Mouse (Mus musculus) kidney, embryonic 16.5 days (tissue): ENCODE results near the gene Dcaf7. TPM values are rescaled to one million over a fixed set of nuclear protein-coding genes. Genes with fewer than 3 reads are reported as not detected.
A peak's percentile ranks its signal among the peaks of the same experiment; 100 is the strongest.
"Not testable (repeated sequence)": the region's sequence is repeated elsewhere in the genome, so short reads cannot be mapped to it uniquely, and the experiment has no call there.

Experiments used
- ATAC-seq: fragments of 200-750 bp; cut with Nextera tagmentation; 2 replicates; pipeline ENCODE4 v1.8.0; 2017; ENCODE audit warnings: moderate TSS enrichment; ENCODE audit not compliant: low FRiP score, low TSS enrichment
- H3K27ac ChIP-seq: fragments of 300-500 bp; sonication (generic); 2 replicates; pipeline ENCODE4 v1.5.1; 2014; ENCODE audit warnings: low read length
- H3K27me3 ChIP-seq: fragments of 300-500 bp; sonication (generic); 2 replicates; pipeline ENCODE4 v1.6.1; 2014; ENCODE audit warnings: low read length, control low read depth, mixed read lengths; ENCODE audit not compliant: insufficient read depth
- H3K36me3 ChIP-seq: fragments of 300-500 bp; sonication (generic); 2 replicates; pipeline ENCODE4 v1.6.1; 2014; ENCODE audit warnings: low read length, control low read depth, mixed read lengths; ENCODE audit not compliant: insufficient read depth
- H3K4me1 ChIP-seq: fragments of 300-500 bp; sonication (generic); 2 replicates; pipeline ENCODE4 v1.6.1; 2014; ENCODE audit warnings: low read length, control low read depth, mixed read lengths; ENCODE audit not compliant: insufficient read depth
- H3K4me2 ChIP-seq: fragments of 300-500 bp; sonication (generic); replicated peaks from 2 replicates; pipeline ENCODE4 v1.6.1; 2014; ENCODE audit warnings: low read depth, low read length
- H3K4me3 ChIP-seq: fragments of 300-500 bp; sonication (generic); 2 replicates; pipeline ENCODE4 v1.5.1; 2014; ENCODE audit warnings: mild to moderate bottlenecking, low read length
- H3K9ac ChIP-seq: fragments of 300-500 bp; sonication (generic); replicated peaks from 2 replicates; pipeline ENCODE4 v1.6.1; 2014; ENCODE audit warnings: low read length
- H3K9me3 ChIP-seq: fragments of 300-500 bp; sonication (generic); 2 replicates; pipeline ENCODE4 v1.6.1; 2016; ENCODE audit warnings: low read length, control low read depth
- WGBS: fragments of 180-500 bp; shearing (Covaris S2); extraction: QIAGEN DNeasy Blood & Tissue Kit; methylation state at CpG from one replicate; pipeline ENCODE4 v1.1.7; 2014; 5-methylcytosine and 5-hydroxymethylcytosine counted together
- polyA plus RNA-seq: library from polyadenylated mRNA; unstranded; fragments of >200 nt; fragmentation: Nextera tagmentation; extraction: Ambion mirVana; gene quantifications from 2 replicates; pipeline ENCODE4 v1.2.1, GENCODE M21; 2015

Dcaf7 gene
- polyA plus RNA-seq, 1 experiment from 2014 or later, result 73.6 TPM

- no peak overlapping the region for H3K9ac ChIP-seq
- H3K9me3 ChIP-seq, result no peaks in the 10 kb centered on the region
- H3K27me3 ChIP-seq, result peaks cover 5% of the 10 kb centered on the region; the same call in 1 of the 2 replicates
- ATAC-seq, result no peak
- no peaks in the 10 kb centered on the region for H3K4me1 ChIP-seq
- no peak overlapping the region for H3K27ac ChIP-seq
- no peak overlapping the region for H3K4me3 ChIP-seq
- no peaks in the 10 kb centered on the region for H3K36me3 ChIP-seq
- no peak overlapping the region for H3K4me2 ChIP-seq
- WGBS, result 33% methylated on average over 7 of the region's 7 CpGs
These were observed 24.0 kb upstream of the Dcaf7 start for GRCm38 (mm10) chr11:106012711-106013110.

GRCm38 (mm10) chr11:106013556-106014225, 23.0 kb upstream of the Dcaf7 start:
- no peak for ATAC-seq
- 68% methylated on average over 11 of the region's 11 CpGs for WGBS
- Histone ChIP-seq H3K27ac (no peak overlapping the region), H3K9ac (no peak overlapping the region), H3K9me3 (no peaks in the 10 kb centered on the region), H3K27me3 (peaks cover 1% of the 10 kb centered on the region; the same call in 1 of the 2 replicates), H3K4me1 (no peaks in the 10 kb centered on the region), H3K4me2 (no peak overlapping the region), H3K36me3 (no peaks in the 10 kb centered on the region), H3K4me3 (no peak overlapping the region)

GRCm38 (mm10) chr11:106016440-106016839, 20.2 kb upstream of the Dcaf7 start:
- H3K27me3 ChIP-seq, result peaks cover 12% of the 10 kb centered on the region
- no peak for ATAC-seq
- H3K4me2 ChIP-seq, result no peak overlapping the region
- no peaks in the 10 kb centered on the region for H3K36me3 ChIP-seq
- no peaks in the 10 kb centered on the region for H3K9me3 ChIP-seq
- 73% methylated on average over 5 of the region's 5 CpGs for WGBS
- H3K27ac ChIP-seq, result no peak overlapping the region
- H3K9ac ChIP-seq, result no peak overlapping the region
- peaks cover 9% of the 10 kb centered on the region for H3K4me1 ChIP-seq
- H3K4me3 ChIP-seq, result no peak overlapping the region

GRCm38 (mm10) chr11:106020051-106020763, 16.5 kb upstream of the Dcaf7 start:
- Histone ChIP-seq H3K4me2 (peak overlapping the region; percentile 66), H3K36me3 (no peaks in the 10 kb centered on the region), H3K9me3 (no peaks in the 10 kb centered on the region), H3K9ac (peak overlapping the region; percentile 47), H3K27ac (no peak overlapping the region), H3K4me1 (peaks cover 9% of the 10 kb centered on the region), H3K27me3 (peaks cover 12% of the 10 kb centered on the region), H3K4me3 (peak overlapping the region; percentile 38)
- ATAC-seq, result peak; percentile 63; the same call in 1 of the 2 replicates
- under 1% methylated on average over 50 of the region's 50 CpGs for WGBS

GRCm38 (mm10) chr11:106025774-106026173, 10.9 kb upstream of the Dcaf7 start:
- H3K9ac ChIP-seq, result no peak overlapping the region
- H3K4me3 ChIP-seq, result no peak overlapping the region
- ATAC-seq, result no peak
- no peaks in the 10 kb centered on the region for H3K36me3 ChIP-seq
- no peak overlapping the region for H3K4me2 ChIP-seq
- 85% methylated on average over 3 of the region's 3 CpGs for WGBS
- H3K27me3 ChIP-seq, result peaks cover 3% of the 10 kb centered on the region; the same call in 1 of the 2 replicates
- no peaks in the 10 kb centered on the region for H3K4me1 ChIP-seq
- H3K9me3 ChIP-seq, result no peaks in the 10 kb centered on the region
- no peak overlapping the region for H3K27ac ChIP-seq

GRCm38 (mm10) chr11:106026465-106027151, 10.1 kb upstream of the Dcaf7 start:
- 0 out of 2 replicates have a peak, but pooled peaks have one; percentile 57 for ATAC-seq
- 32% methylated on average over 10 of the region's 11 CpGs for WGBS

GRCm38 (mm10) chr11:106027607-106028006, 9.1 kb upstream of the Dcaf7 start:
- H3K4me1 ChIP-seq, result no peaks in the 10 kb centered on the region
- peak; percentile 27; the same call in 1 of the 2 replicates for ATAC-seq
- 93% methylated on average over 5 of the region's 5 CpGs for WGBS
- H3K9me3 ChIP-seq, result no peaks in the 10 kb centered on the region
- no peak overlapping the region for H3K9ac ChIP-seq
- no peak overlapping the region for H3K4me3 ChIP-seq
- no peaks in the 10 kb centered on the region for H3K27me3 ChIP-seq
- H3K27ac ChIP-seq, result no peak overlapping the region
- H3K4me2 ChIP-seq, result no peak overlapping the region
- no peaks in the 10 kb centered on the region for H3K36me3 ChIP-seq

More at GRCm38 (mm10) chr11:106026465-106027151, 10.1 kb upstream of the Dcaf7 start:
- Histone ChIP-seq H3K27me3 (no peaks in the 10 kb centered on the region; the same call in 1 of the 2 replicates), H3K4me3 (no peak overlapping the region), H3K36me3 (no peaks in the 10 kb centered on the region), H3K4me1 (no peaks in the 10 kb centered on the region), H3K4me2 (no peak overlapping the region), H3K27ac (no peak overlapping the region), H3K9me3 (no peaks in the 10 kb centered on the region), H3K9ac (no peak overlapping the region)

- not testable (repeated sequence) for H3K9me3 ChIP-seq, H3K27ac ChIP-seq, H3K9ac ChIP-seq, H3K4me1 ChIP-seq, ATAC-seq, H3K36me3 ChIP-seq, H3K27me3 ChIP-seq
- Histone ChIP-seq H3K4me3 (peak overlapping the region; percentile 45), H3K4me2 (peak overlapping the region; percentile 26; the same call in 1 of the 2 replicates)
- 43% methylated on average over 8 of the region's 25 CpGs for WGBS
These were observed 4.6 kb upstream of the Dcaf7 start for GRCm38 (mm10) chr11:106032074-106032473.

- H3K4me3 ChIP-seq, result peak overlapping the region; percentile 29
- ATAC-seq, result no peak
- H3K9ac ChIP-seq, result peak overlapping the region; percentile 64
These were observed 3.2 kb upstream of the Dcaf7 start for GRCm38 (mm10) chr11:106033491-106033919.

More at GRCm38 (mm10) chr11:106033491-106033919, 3.2 kb upstream of the Dcaf7 start:
- peaks cover 14% of the 10 kb centered on the region for H3K4me1 ChIP-seq
- 36% methylated on average over 11 of the region's 11 CpGs for WGBS
- no peaks in the 10 kb centered on the region for H3K36me3 ChIP-seq
- peak overlapping the region; percentile 89 for H3K27ac ChIP-seq
- no peaks in the 10 kb centered on the region for H3K27me3 ChIP-seq
- peak overlapping the region; percentile 46 for H3K4me2 ChIP-seq
- H3K9me3 ChIP-seq, result no peaks in the 10 kb centered on the region
